Mouse (Mus musculus) olfactory bulb, adult 2 months (tissue): ENCODE results near the gene Primpol.

Source experiments
- CTCF ChIP-seq: fragments of 200-500 bp; IDR thresholded peaks from 2 replicates; pipeline ENCODE4 v1.5.1; 2012; ENCODE audit warnings: low read depth, mild to moderate bottlenecking, low read length, moderate library complexity; ENCODE audit not compliant: insufficient read depth
- POLR2A ChIP-seq: fragments of 200-500 bp; IDR thresholded peaks from 2 replicates; pipeline ENCODE4 v1.6.1; 2012; ENCODE audit warnings: mild to moderate bottlenecking, low read depth, low read length, moderate library complexity; ENCODE audit not compliant: insufficient read depth

DNA sequence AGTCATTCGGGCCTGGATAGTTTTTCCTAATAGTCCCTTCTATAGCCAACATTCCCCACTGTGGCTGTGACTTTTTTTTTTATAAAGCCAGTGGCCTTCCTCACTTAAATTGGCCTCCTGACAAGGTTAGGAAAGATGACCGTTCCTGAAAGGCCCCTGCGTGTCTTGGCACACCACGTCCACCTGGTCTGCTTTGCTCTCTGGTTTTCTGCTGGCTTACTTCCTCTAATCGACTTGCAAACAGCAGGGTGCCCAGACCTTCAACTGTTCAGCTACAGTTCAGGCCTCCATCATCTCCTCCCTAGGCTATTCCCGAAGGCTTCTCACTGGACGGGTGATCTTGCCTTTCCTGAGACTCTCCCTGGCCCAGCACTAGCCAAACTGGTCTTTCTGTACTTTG is 10.9 kb upstream of the Primpol start:
- no peak for TF ChIP-seq CTCF
- TF ChIP-seq POLR2A: no peak
